In the genomic region with DNA sequence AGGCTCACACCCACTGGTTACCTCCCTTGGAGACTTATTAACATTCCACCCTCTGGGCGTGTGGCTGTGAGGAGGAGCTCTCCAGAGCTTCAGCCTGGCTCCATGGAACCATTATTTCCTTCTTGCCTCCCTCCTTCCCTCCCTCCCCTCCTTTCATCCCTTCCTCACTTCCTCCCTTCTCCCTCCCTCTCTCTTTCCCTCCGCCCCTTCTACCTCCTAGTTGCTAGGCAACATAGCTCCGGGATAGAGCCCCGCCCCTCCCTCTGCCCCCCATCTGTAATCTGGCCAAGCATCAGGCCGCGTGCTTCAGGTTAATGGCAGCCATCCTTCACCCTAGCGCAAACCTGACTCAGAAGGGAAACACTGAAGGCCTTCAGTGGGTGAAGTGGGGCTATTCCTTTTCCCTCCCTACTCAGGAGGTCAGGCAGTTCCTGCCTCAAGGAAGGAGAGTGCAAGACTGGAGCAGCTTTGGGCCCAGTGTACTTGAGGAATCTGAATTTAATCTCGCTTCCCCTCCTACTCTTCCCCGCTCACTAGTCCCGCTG, we compare ENCODE assay signal across 9 mouse cellular contexts. TPM values are rescaled to one million over a fixed set of nuclear protein-coding genes. Genes with fewer than 3 reads are reported as not detected.
DNase-seq lines count a peak whose midpoint lies in the region; ATAC-seq and TF ChIP-seq lines count a peak whose summit lies in the region.
"Had no signal": no experiment of that assay in that cellular context is flagged by ENCODE, and none has a peak within 500 bp of the region (broad histone marks: within the 10 kb centered on the region; RNA-seq: fewer than 3 reads in every experiment).

No protein-coding gene starts in this region.

- H3K9ac ChIP-seq in embryonic facial prominence, embryonic 13.5 days = no peak overlapping the region
- H3K9ac ChIP-seq in hindbrain, embryonic 13.5 days = no peak overlapping the region
- H3K9ac ChIP-seq in limb, embryonic 14.5 days (ENCODE audit: low read depth, low read length, severe bottlenecking) = no peak overlapping the region
- no peak overlapping the region for H3K9ac ChIP-seq in stomach, embryonic 15.5 days
- H3K9ac ChIP-seq in liver, postnatal 0 days (replicated peaks) = no peak overlapping the region
- H3K9ac ChIP-seq: liver, embryonic 15.5 days had no signal

- 11% methylated on average over 10 of the region's 10 CpGs for WGBS in embryonic facial prominence, embryonic 13.5 days
- WGBS in hindbrain, embryonic 13.5 days = 16% methylated on average over 10 of the region's 10 CpGs
- 10% methylated on average over 10 of the region's 10 CpGs for WGBS in limb, embryonic 14.5 days
- 24% methylated on average over 10 of the region's 10 CpGs for WGBS in stomach, embryonic 15.5 days
- WGBS in liver, postnatal 0 days (ENCODE audit: insufficient replicate concordance) = 50% methylated on average over 10 of the region's 10 CpGs

- peaks cover 34% of the 10 kb centered on the region for H3K4me1 ChIP-seq in embryonic facial prominence, embryonic 13.5 days
- H3K4me1 ChIP-seq in hindbrain, embryonic 13.5 days (replicated peaks) = peaks cover 24% of the 10 kb centered on the region
- peaks cover 33% of the 10 kb centered on the region for H3K4me1 ChIP-seq in limb, embryonic 14.5 days (ENCODE audit: control insufficient read depth, insufficient read depth, low read length)
- peaks cover 24% of the 10 kb centered on the region; the same call in 1 of the 2 replicates for H3K4me1 ChIP-seq in stomach, embryonic 15.5 days
- H3K4me1 ChIP-seq in liver, postnatal 0 days (ENCODE audit: insufficient read depth) = peaks cover 7% of the 10 kb centered on the region; the same call in 1 of the 2 replicates

- TF ChIP-seq EP300 in liver, postnatal 0 days (IDR thresholded peaks at IDR 0.05; ENCODE audit: low read depth) = no peak

- peak overlapping the region; percentile 94 for H3K27ac ChIP-seq in embryonic facial prominence, embryonic 13.5 days
- peak overlapping the region; percentile 48 for H3K27ac ChIP-seq in hindbrain, embryonic 13.5 days
- H3K27ac ChIP-seq in limb, embryonic 14.5 days (replicated peaks; ENCODE audit: low read depth, low read length) = peak overlapping the region; percentile 95
- H3K27ac ChIP-seq in stomach, embryonic 15.5 days = peak overlapping the region; percentile 71
- H3K27ac ChIP-seq in liver, postnatal 0 days (ENCODE audit: low read depth) = no peak overlapping the region
- no peak overlapping the region for H3K27ac ChIP-seq in layer of hippocampus, adult 2 months
- H3K27ac ChIP-seq: liver, embryonic 15.5 days had no signal

- TF ChIP-seq POLR2A in limb, embryonic 14.5 days (IDR thresholded peaks at IDR 0.05; ENCODE audit: borderline replicate concordance, extremely low read depth, insufficient read depth, insufficient read length) = no peak

- H3K36me3 ChIP-seq in embryonic facial prominence, embryonic 13.5 days = no peaks in the 10 kb centered on the region
- no peaks in the 10 kb centered on the region for H3K36me3 ChIP-seq in hindbrain, embryonic 13.5 days
- H3K36me3 ChIP-seq in limb, embryonic 14.5 days (ENCODE audit: control insufficient read depth, insufficient read depth, low read length) = no peaks in the 10 kb centered on the region
- H3K36me3 ChIP-seq in stomach, embryonic 15.5 days = no peaks in the 10 kb centered on the region
- H3K36me3 ChIP-seq in liver, postnatal 0 days (replicated peaks; ENCODE audit: insufficient read depth, low read length) = no peaks in the 10 kb centered on the region
- H3K36me3 ChIP-seq: liver, embryonic 15.5 days had no signal

- DNase-seq in R1 (ENCODE audit: low read depth, low spot score) = peak; percentile 91
- peak; percentile 82 for DNase-seq in limb, embryonic 14.5 days (ENCODE audit: low spot score)
- no peak for DNase-seq in liver, postnatal 0 days
- no peak for DNase-seq in layer of hippocampus, adult 2 months (ENCODE audit: low spot score in 2 of 2)
- no peak for DNase-seq in thymus, postnatal 0 days (ENCODE audit: low spot score)

- ATAC-seq in embryonic facial prominence, embryonic 13.5 days (ENCODE audit: insufficient number of reproducible peaks, insufficient read depth, low FRiP score, low TSS enrichment, low read depth) = 0 out of 2 replicates have a peak, but pooled peaks have one; percentile 27
- peak; percentile 75; the same call in 1 of the 2 replicates for ATAC-seq in hindbrain, embryonic 13.5 days (ENCODE audit: low FRiP score)
- ATAC-seq in limb, embryonic 14.5 days (ENCODE audit: low FRiP score, low read depth) = peak; percentile 78
- ATAC-seq in stomach, embryonic 15.5 days (ENCODE audit: insufficient read depth, low FRiP score, low read depth) = peak; percentile 47; the same call in 1 of the 2 replicates
- ATAC-seq in liver, postnatal 0 days = no peak

- no peak overlapping the region for H3K4me3 ChIP-seq in embryonic facial prominence, embryonic 13.5 days
- H3K4me3 ChIP-seq in hindbrain, embryonic 13.5 days = no peak overlapping the region
- H3K4me3 ChIP-seq in limb, embryonic 14.5 days (replicated peaks; ENCODE audit: low read length) = no peak overlapping the region
- H3K4me3 ChIP-seq in stomach, embryonic 15.5 days (replicated peaks) = no peak overlapping the region
- H3K4me3 ChIP-seq in liver, postnatal 0 days (ENCODE audit: low read depth, low read length) = no peak overlapping the region
- H3K4me3 ChIP-seq in layer of hippocampus, adult 2 months = no peak overlapping the region
- H3K4me3 ChIP-seq: liver, embryonic 15.5 days had no signal

- no peaks in the 10 kb centered on the region for H3K9me3 ChIP-seq in embryonic facial prominence, embryonic 13.5 days
- H3K9me3 ChIP-seq in hindbrain, embryonic 13.5 days = no peaks in the 10 kb centered on the region
- H3K9me3 ChIP-seq in limb, embryonic 14.5 days (ENCODE audit: control insufficient read depth, low read length) = no peaks in the 10 kb centered on the region
- H3K9me3 ChIP-seq in stomach, embryonic 15.5 days = no peaks in the 10 kb centered on the region
- H3K9me3 ChIP-seq in liver, postnatal 0 days (ENCODE audit: low read length) = no peaks in the 10 kb centered on the region
- H3K9me3 ChIP-seq: liver, embryonic 15.5 days had no signal

- peak overlapping the region; percentile 32 for H3K4me2 ChIP-seq in embryonic facial prominence, embryonic 13.5 days
- H3K4me2 ChIP-seq in hindbrain, embryonic 13.5 days = peak overlapping the region; percentile 17; the same call in 1 of the 2 replicates
- H3K4me2 ChIP-seq in limb, embryonic 14.5 days (replicated peaks; ENCODE audit: low read depth, low read length, severe bottlenecking) = peak overlapping the region; percentile 25
- peak overlapping the region; percentile 3; the same call in 1 of the 2 replicates for H3K4me2 ChIP-seq in stomach, embryonic 15.5 days
- no peak overlapping the region for H3K4me2 ChIP-seq in liver, postnatal 0 days (ENCODE audit: low read depth, low read length)
- H3K4me2 ChIP-seq: liver, embryonic 15.5 days had no signal

- no peaks in the 10 kb centered on the region for H3K27me3 ChIP-seq in embryonic facial prominence, embryonic 13.5 days
- H3K27me3 ChIP-seq in hindbrain, embryonic 13.5 days = no peaks in the 10 kb centered on the region
- H3K27me3 ChIP-seq in limb, embryonic 14.5 days (ENCODE audit: control insufficient read depth, insufficient read depth, low read length) = no peaks in the 10 kb centered on the region
- H3K27me3 ChIP-seq in stomach, embryonic 15.5 days (replicated peaks) = no peaks in the 10 kb centered on the region
- H3K27me3 ChIP-seq in liver, postnatal 0 days (ENCODE audit: insufficient read depth, low read length) = no peaks in the 10 kb centered on the region
- H3K27me3 ChIP-seq: liver, embryonic 15.5 days had no signal

- TF ChIP-seq CTCF in liver, postnatal 0 days (IDR thresholded peaks at IDR 0.05; ENCODE audit: low read depth) = no peak
- no peak for TF ChIP-seq CTCF in layer of hippocampus, adult 2 months (conservative IDR thresholded peaks at IDR 0.05)

RNA-seq across cellular contexts. Expression of a gene that starts 22.6 kb away (rescaled TPM):
- polyA plus RNA-seq in embryonic facial prominence, embryonic 13.5 days (2015; fragmentation: Nextera tagmentation; extraction: Ambion mirVana) = not detected in 2 replicates
- polyA plus RNA-seq in hindbrain, embryonic 13.5 days (2015; fragmentation: Nextera tagmentation; extraction: Ambion mirVana) = 0.16 and 0.26 TPM in 2 replicates
- 0.34 and 0.46 TPM in 2 replicates for polyA plus RNA-seq in limb, embryonic 14.5 days (2012; rRNA removed)
- polyA plus RNA-seq in limb, embryonic 14.5 days (2014; fragmentation: Nextera tagmentation; extraction: Ambion mirVana) = 0.29 and 0.46 TPM in 2 replicates
- 1.0 and 4.0 TPM in 2 replicates for polyA plus RNA-seq in stomach, embryonic 15.5 days (2015; fragmentation: Nextera tagmentation; extraction: Ambion mirVana)
- polyA plus RNA-seq in liver, postnatal 0 days (2015; fragmentation: Nextera tagmentation; extraction: Ambion mirVana) = not detected in 2 replicates
- under 1 TPM in 1 of 2 experiments, not detected in 1; 0.27 TPM for total RNA-seq in layer of hippocampus, adult 2 months (2021)
- not detected in 2 replicates for polyA plus RNA-seq in thymus, postnatal 0 days (2015; fragmentation: Nextera tagmentation; extraction: Ambion mirVana)
- polyA plus RNA-seq: liver, embryonic 15.5 days had no signal

RNA-seq across cellular contexts. Expression of a gene that starts 29.5 kb away (rescaled TPM):
- polyA plus RNA-seq in embryonic facial prominence, embryonic 13.5 days (2015; fragmentation: Nextera tagmentation; extraction: Ambion mirVana) = 71.9 and 84.0 TPM in 2 replicates
- polyA plus RNA-seq in hindbrain, embryonic 13.5 days (2015; fragmentation: Nextera tagmentation; extraction: Ambion mirVana) = 11.1 and 12.2 TPM in 2 replicates
- polyA plus RNA-seq in limb, embryonic 14.5 days (2012; rRNA removed) = 366 and 528 TPM in 2 replicates
- 91.7 and 98.9 TPM in 2 replicates for polyA plus RNA-seq in limb, embryonic 14.5 days (2014; fragmentation: Nextera tagmentation; extraction: Ambion mirVana)
- 77.5 and 112 TPM in 2 replicates for polyA plus RNA-seq in stomach, embryonic 15.5 days (2015; fragmentation: Nextera tagmentation; extraction: Ambion mirVana)
- 1.2 TPM in 2 replicates for polyA plus RNA-seq in liver, postnatal 0 days (2015; fragmentation: Nextera tagmentation; extraction: Ambion mirVana)
- total RNA-seq in layer of hippocampus, adult 2 months (2021) = 1 to 10 TPM; 2.0 to 2.8 TPM
- 10.4 and 12.8 TPM in 2 replicates for polyA plus RNA-seq in thymus, postnatal 0 days (2015; fragmentation: Nextera tagmentation; extraction: Ambion mirVana)

Comparison
In these comparisons a context has a peak if more than half of its experiments do, and no peak if none do; other contexts are left out.
1. DNase-seq: peak in R1 (single experiment) and limb, embryonic 14.5 days (single experiment); none in liver, postnatal 0 days (single experiment), layer of hippocampus, adult 2 months (0 of 2) and thymus, postnatal 0 days (single experiment).
2. H3K27ac ChIP-seq: peak in embryonic facial prominence, embryonic 13.5 days (single experiment), hindbrain, embryonic 13.5 days (single experiment), limb, embryonic 14.5 days (single experiment) and stomach, embryonic 15.5 days (single experiment); none in liver, postnatal 0 days (single experiment) and layer of hippocampus, adult 2 months (single experiment).